Mouse (Mus musculus) intestine, embryonic 14.5 days (tissue): Measurements from ENCODE around the gene Fbln2. TPM values are rescaled to one million over a fixed set of nuclear protein-coding genes. Genes with fewer than 3 reads are reported as not detected.

Experiments
- ATAC-seq: fragments of 200-750 bp; cut with Nextera tagmentation; replicated peaks from 2 replicates; pipeline ENCODE4 v1.8.0; 2017; ENCODE audit warnings: low read depth, moderate number of reproducible peaks, moderate TSS enrichment, moderate library complexity; ENCODE audit not compliant: low FRiP score, low TSS enrichment
- DNase-seq: peaks from one replicate; pipeline ENCODE4 v3.0.0-alpha.2; 2018; ENCODE audit warnings: low spot score
- H3K27ac ChIP-seq: fragments of 300-500 bp; sonication (generic); 2 replicates; pipeline ENCODE4 v1.5.1; 2014; ENCODE audit warnings: low read depth, mild to moderate bottlenecking, control low read depth
- H3K27me3 ChIP-seq: fragments of 300-500 bp; sonication (generic); replicated peaks from 2 replicates; pipeline ENCODE4 v1.6.1; 2014; ENCODE audit warnings: low read length, control low read depth; ENCODE audit not compliant: control insufficient read depth, insufficient read depth
- H3K36me3 ChIP-seq: fragments of 300-500 bp; sonication (generic); 2 replicates; pipeline ENCODE4 v1.6.1; 2014; ENCODE audit warnings: low read length, control low read depth; ENCODE audit not compliant: control insufficient read depth, insufficient read depth
- H3K4me1 ChIP-seq: fragments of 300-500 bp; sonication (generic); replicated peaks from 2 replicates; pipeline ENCODE4 v1.6.1; 2014; ENCODE audit warnings: low read length, control low read depth, mixed read lengths; ENCODE audit not compliant: control insufficient read depth, insufficient read depth
- H3K4me2 ChIP-seq: fragments of 300-500 bp; sonication (generic); 2 replicates; pipeline ENCODE4 v1.6.1; 2014; ENCODE audit warnings: low read length
- H3K4me3 ChIP-seq: fragments of 300-500 bp; sonication (generic); 2 replicates; pipeline ENCODE4 v1.5.1; 2014; ENCODE audit warnings: low read depth, low read length, control low read depth, mixed read lengths
- H3K9ac ChIP-seq: fragments of 300-500 bp; sonication (generic); 2 replicates; pipeline ENCODE4 v1.6.1; 2014; ENCODE audit warnings: mild to moderate bottlenecking, low read length
- H3K9me3 ChIP-seq: fragments of 300-500 bp; sonication (generic); 2 replicates; pipeline ENCODE4 v1.6.1; 2016; ENCODE audit warnings: low read length, control low read depth; ENCODE audit not compliant: control insufficient read depth
- WGBS: fragments of 180-500 bp; shearing (Covaris S2); extraction: QIAGEN DNeasy Blood & Tissue Kit; methylation state at CpG from one replicate; pipeline ENCODE4 v1.1.7; 2014; 5-methylcytosine and 5-hydroxymethylcytosine counted together
- polyA plus RNA-seq: library from polyadenylated mRNA; unstranded; fragments of >200 nt; fragmentation: Nextera tagmentation; extraction: Ambion mirVana; gene quantifications from 2 replicates; pipeline ENCODE4 v1.2.1, GENCODE M21; 2014

The Fbln2 gene
- polyA plus RNA-seq, 1 experiment from 2014 or later = 49.0 TPM

DNA sequence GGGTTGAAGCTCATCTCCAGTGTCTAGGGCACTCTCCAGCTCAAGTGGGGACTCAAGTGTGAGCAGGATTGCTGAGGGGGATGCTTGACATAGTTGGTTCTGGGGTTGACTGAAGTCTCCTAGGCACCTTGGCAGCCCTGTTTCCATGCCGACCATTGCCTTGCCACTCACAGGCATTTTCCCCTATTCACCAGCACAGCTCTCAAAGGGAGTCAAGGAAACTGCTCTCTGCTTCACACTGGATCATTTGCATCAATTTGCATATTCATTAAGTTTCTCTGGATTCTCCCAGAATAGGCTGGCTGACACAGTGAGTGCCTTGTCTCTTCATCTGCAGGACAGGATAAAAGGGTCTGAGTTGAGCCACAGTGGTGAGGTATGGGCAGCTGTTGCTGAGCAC, 89.6 kb downstream of the Fbln2 start:
- no peaks in the 10 kb centered on the region for H3K9me3 ChIP-seq
- WGBS = 52% methylated on average over 1 of the region's 1 CpGs
- no peak overlapping the region for H3K27ac ChIP-seq
- no peak overlapping the region for H3K9ac ChIP-seq
- ATAC-seq (no peak), DNase-seq (no peak)
- no peak overlapping the region for H3K4me2 ChIP-seq
- no peaks in the 10 kb centered on the region for H3K27me3 ChIP-seq
- no peaks in the 10 kb centered on the region for H3K36me3 ChIP-seq
- no peaks in the 10 kb centered on the region for H3K4me1 ChIP-seq
- no peak overlapping the region for H3K4me3 ChIP-seq

DNA sequence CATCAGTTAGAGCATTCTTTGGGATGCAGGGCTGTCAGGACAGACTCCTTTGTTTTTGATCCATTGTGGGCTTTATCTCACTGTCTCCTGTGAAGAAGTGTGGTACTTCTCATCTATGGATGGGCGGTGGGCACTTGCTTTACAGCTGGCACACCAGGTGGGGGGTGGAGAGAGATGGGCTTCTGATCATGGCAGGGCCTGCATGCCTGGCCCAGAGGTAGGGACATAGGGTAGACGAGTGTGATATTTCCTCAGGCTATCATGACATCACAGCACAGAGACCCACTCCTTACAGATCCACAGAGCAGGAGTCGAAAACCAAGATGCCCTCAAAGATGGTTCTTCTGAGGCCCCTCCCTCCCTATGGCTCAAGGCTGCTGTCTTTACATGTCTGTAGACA, 90.1 kb downstream of the Fbln2 start:
- Histone ChIP-seq H3K4me1 (no peaks in the 10 kb centered on the region), H3K27ac (no peak overlapping the region), H3K4me3 (no peak overlapping the region), H3K4me2 (no peak overlapping the region), H3K27me3 (no peaks in the 10 kb centered on the region), H3K9me3 (no peaks in the 10 kb centered on the region), H3K9ac (no peak overlapping the region), H3K36me3 (no peaks in the 10 kb centered on the region)
- no peak for ATAC-seq
- 92% methylated on average over 3 of the region's 3 CpGs for WGBS
- no peak for DNase-seq

DNA sequence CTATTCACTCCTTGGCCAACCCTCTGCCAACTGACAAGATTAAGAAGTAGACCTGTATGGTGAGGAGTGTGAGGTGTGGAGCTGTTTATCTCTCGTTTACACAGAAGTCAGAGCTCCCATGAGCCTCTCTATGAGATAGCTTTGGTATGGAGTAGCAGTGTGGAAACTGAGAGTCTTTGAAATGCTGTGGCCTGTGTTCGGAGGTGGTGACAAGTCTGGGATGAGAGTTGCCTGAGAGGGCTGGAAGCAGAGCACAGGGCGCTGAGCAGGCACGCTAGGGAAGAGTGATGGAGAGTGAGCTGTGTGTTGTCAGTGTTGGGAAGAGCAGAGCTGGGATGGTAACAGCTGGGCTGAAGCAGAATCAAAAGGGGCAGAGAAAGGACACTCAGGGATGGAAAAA, 91.9 kb downstream of the Fbln2 start:
- H3K4me1 ChIP-seq = no peaks in the 10 kb centered on the region
- no peaks in the 10 kb centered on the region for H3K36me3 ChIP-seq
- no peaks in the 10 kb centered on the region for H3K9me3 ChIP-seq
- H3K27me3 ChIP-seq = no peaks in the 10 kb centered on the region
- no peak for ATAC-seq
- 63% methylated on average over 4 of the region's 4 CpGs for WGBS
- no peak for DNase-seq
- no peak overlapping the region for H3K9ac ChIP-seq
- H3K4me3 ChIP-seq = no peak overlapping the region
- no peak overlapping the region for H3K4me2 ChIP-seq
- H3K27ac ChIP-seq = no peak overlapping the region

DNA sequence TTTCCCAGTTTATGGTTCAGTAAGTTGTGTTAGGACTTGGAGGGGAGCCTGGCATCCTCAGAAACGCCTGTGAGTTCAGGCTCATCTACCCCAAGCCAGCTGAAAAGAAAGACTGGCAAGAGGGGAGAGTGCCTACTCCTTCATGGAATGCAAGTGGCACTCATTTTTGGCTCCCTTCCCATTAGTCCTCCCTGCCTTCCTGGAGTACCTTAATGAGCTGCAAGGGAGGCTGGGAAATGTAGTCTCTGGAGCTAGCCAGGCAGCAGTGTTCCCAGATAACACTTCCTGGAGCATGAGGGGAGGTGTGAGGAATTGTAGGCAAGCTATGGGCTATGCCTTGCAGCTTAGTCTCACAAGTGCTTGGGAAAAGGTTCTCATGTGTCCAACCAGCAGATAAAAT, 95.7 kb downstream of the Fbln2 start:
- H3K9me3 ChIP-seq = no peaks in the 10 kb centered on the region
- H3K9ac ChIP-seq = no peak overlapping the region
- no peak overlapping the region for H3K4me2 ChIP-seq
- ATAC-seq (no peak), DNase-seq (no peak)
- H3K4me1 ChIP-seq = no peaks in the 10 kb centered on the region
- no peaks in the 10 kb centered on the region for H3K27me3 ChIP-seq
- no peak overlapping the region for H3K27ac ChIP-seq
- 61% methylated on average over 1 of the region's 1 CpGs for WGBS
- H3K4me3 ChIP-seq = no peak overlapping the region
- no peaks in the 10 kb centered on the region for H3K36me3 ChIP-seq

DNA sequence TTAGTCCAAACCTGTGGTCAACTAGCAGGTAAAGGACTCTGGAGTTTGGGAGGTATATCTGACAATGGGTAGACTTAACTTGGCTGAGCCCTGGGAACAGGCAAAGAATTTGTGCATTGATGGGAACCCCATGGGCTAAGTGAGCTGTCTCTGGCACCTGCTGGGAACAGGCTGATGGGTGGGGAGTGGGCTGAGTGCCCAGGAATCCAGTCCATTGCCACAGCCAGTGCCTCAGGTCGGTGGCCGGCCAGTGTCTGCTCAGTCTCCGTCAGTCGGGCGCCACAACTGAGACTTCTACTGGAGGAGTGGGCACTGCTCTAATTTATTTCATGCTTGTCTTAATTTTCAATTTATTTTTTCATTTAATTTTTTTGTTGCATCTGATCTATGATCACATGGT, 98.9 kb downstream of the Fbln2 start:
- ATAC-seq = no peak
- H3K4me2 ChIP-seq = no peak overlapping the region
- H3K36me3 ChIP-seq = no peaks in the 10 kb centered on the region
- H3K27me3 ChIP-seq = no peaks in the 10 kb centered on the region
- DNase-seq = no peak
- no peaks in the 10 kb centered on the region for H3K4me1 ChIP-seq
- no peak overlapping the region for H3K9ac ChIP-seq
- no peak overlapping the region for H3K27ac ChIP-seq
- no peak overlapping the region for H3K4me3 ChIP-seq
- no peaks in the 10 kb centered on the region; the same call in 1 of the 2 replicates for H3K9me3 ChIP-seq
- WGBS = 89% methylated on average over 5 of the region's 5 CpGs

DNA sequence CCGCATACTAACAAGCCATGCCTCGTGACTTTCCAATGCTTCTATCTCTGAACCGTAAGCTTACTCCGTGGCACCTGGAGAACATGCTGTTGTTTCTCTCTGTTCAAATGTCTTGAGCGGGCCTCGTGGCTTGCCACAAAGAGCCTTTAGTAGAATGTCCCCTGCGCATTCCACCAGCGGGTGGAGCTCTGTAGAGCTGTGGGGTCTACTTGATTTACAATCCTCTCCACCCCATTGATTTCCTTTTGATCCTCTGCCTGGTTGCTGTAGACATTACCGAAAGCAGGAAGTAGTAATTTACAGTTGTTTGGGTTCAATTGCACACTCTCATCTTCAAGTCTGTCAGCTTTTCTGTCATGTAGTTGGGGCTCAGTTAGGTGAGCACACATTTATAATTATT, 100.2 kb downstream of the Fbln2 start:
- Histone ChIP-seq H3K27ac (no peak overlapping the region), H3K4me3 (no peak overlapping the region), H3K4me2 (no peak overlapping the region), H3K36me3 (no peaks in the 10 kb centered on the region), H3K27me3 (no peaks in the 10 kb centered on the region), H3K4me1 (no peaks in the 10 kb centered on the region), H3K9ac (no peak overlapping the region), H3K9me3 (no peaks in the 10 kb centered on the region; the same call in 1 of the 2 replicates)
- DNase-seq = no peak
- ATAC-seq = no peak
- WGBS = 50% methylated on average over 9 of the region's 9 CpGs

Other genes with a start within 250 kb of the Fbln2 start
- gene Iqsec1, start 223.8 kb upstream of the Fbln2 start, polyA plus RNA-seq = 12.9 and 13.0 TPM in 2 replicates
- gene Nup210, start 95.6 kb upstream of the Fbln2 start, polyA plus RNA-seq = 23.1 and 24.7 TPM in 2 replicates
- 9.6 and 9.7 TPM in 2 replicates for gene Hdac11, start 55.8 kb upstream of the Fbln2 start, polyA plus RNA-seq
- 0.05 TPM in 1 of 2 replicates, not detected in the other for gene Wnt7a, start 198.9 kb downstream of the Fbln2 start, polyA plus RNA-seq